Mouse (Mus musculus) forebrain, embryonic 10.5 days (tissue): ENCODE results near the gene Crkl. TPM values are rescaled to one million over a fixed set of nuclear protein-coding genes. Genes with fewer than 3 reads are reported as not detected.

ENCODE experiments used
- DNase-seq: peaks from one replicate; pipeline ENCODE4 v3.0.0-alpha.2; 2017; ENCODE audit warnings: low spot score; ENCODE audit errors: extremely low spot score
- H3K27ac ChIP-seq: fragments of 300-500 bp; sonication (generic); 2 replicates; pipeline ENCODE4 v1.5.1; 2016; ENCODE audit warnings: mild to moderate bottlenecking
- H3K27me3 ChIP-seq: fragments of 300-500 bp; sonication (generic); 2 replicates; pipeline ENCODE4 v1.6.1; 2016; ENCODE audit warnings: mild to moderate bottlenecking; ENCODE audit not compliant: poor library complexity, severe bottlenecking
- H3K36me3 ChIP-seq: fragments of 300-500 bp; sonication (generic); replicated peaks from 2 replicates; pipeline ENCODE4 v1.6.1; 2016; ENCODE audit warnings: mild to moderate bottlenecking, moderate library complexity
- H3K4me1 ChIP-seq: fragments of 300-500 bp; sonication (generic); 2 replicates; pipeline ENCODE4 v1.6.1; 2016
- H3K4me3 ChIP-seq: fragments of 300-500 bp; sonication (generic); 2 replicates; pipeline ENCODE4 v1.5.1; 2016; ENCODE audit warnings: mild to moderate bottlenecking, moderate library complexity
- H3K9me3 ChIP-seq: fragments of 300-500 bp; sonication (generic); 2 replicates; pipeline ENCODE4 v1.6.1; 2016; ENCODE audit warnings: mild to moderate bottlenecking, moderate library complexity
- WGBS: fragments of 180-500 bp; shearing (Covaris S2); methylation state at CpG from one replicate; pipeline ENCODE4 v1.1.7; 2016; 5-methylcytosine and 5-hydroxymethylcytosine counted together
- polyA plus RNA-seq: library from polyadenylated mRNA; unstranded; fragments of >200 nt; fragmentation: Nextera tagmentation; extraction: Ambion mirVana; gene quantifications from 2 replicates; pipeline ENCODE4 v1.2.1, GENCODE M21; 2016

Crkl gene
- 72.9 and 73.4 TPM in 2 replicates for polyA plus RNA-seq

DNA sequence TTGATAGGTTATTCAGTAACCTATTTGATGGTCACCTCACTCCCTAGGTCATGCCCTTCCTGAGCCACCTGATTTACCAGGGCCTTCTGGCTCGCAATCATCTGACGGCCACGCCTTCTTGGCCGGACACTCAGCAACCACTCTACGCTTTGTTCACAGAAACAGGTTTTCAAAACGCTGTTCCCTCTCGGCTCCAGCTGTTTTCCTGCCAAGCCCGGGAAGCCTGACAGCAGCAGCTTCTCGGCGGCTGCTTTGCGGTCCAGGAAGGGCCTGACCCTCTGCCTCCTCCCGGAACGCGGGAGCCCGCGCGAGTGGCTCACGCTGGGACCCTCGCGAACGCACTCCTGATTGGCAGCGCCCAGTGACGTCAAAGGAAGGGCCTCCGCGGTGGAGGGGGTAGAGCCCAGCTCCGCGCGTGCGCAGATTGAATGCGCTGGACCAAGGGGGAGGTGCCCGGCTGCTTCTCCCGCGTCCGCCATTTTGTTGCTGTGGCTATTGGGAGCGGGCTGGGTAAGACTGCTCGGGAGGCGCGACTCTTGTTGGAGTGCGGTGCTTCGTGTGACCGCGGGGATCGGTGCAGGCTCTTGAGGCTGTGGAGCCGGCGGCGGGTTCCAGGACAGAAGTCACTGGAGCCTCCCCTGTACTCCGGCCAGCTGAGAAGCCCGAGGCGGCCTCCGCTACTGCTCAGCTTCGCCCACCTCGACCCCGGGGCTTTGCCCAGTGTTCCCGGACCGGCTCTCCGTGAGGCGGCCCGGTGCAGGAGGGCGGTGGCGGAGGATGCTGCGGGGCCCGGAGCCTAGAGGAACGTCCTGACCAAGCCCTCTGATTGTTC lies at the start of gene Crkl:
Gene Crkl, plus strand, starts transcription at position 447 of the 832 bp plus-strand sequence.
- Histone ChIP-seq H3K4me3 (peak within 1 kb of the TSS; percentile 99), H3K27me3 (no peaks in the 10 kb centered on the region), H3K9me3 (0 out of 2 replicates have a peak, but pooled peaks cover 2% of the 10 kb centered on the region), H3K27ac (peak within 1 kb of the TSS; percentile 98), H3K4me1 (peaks cover 32% of the 10 kb centered on the region), H3K36me3 (peaks cover 25% of the 10 kb centered on the region)
- WGBS: under 1% methylated on average over 63 of the region's 63 CpGs
- peak; percentile 99 for DNase-seq

DNA sequence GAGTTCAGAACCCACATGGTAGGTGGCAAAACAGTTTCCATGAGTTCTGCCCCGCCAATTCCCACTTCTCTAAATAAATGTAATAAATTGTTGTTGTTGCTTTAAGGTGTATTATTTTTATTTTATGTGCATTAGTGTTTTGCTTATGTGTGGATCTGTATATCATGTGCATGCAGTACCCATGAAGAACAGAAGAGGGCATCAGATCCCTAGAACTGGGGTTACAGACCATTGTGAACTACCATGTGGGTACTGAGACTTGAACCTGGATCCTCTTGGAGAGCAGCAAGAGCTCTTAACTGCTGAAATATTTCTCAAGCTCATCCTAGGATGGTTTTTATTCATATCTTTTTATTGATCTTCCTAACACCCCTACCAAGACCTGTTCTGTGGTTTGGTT lies 48.9 kb upstream of the Crkl start:
- no peaks in the 10 kb centered on the region for H3K9me3 ChIP-seq
- H3K27me3 ChIP-seq: no peaks in the 10 kb centered on the region
- peaks cover 28% of the 10 kb centered on the region for H3K4me1 ChIP-seq
- no peak overlapping the region for H3K4me3 ChIP-seq
- WGBS: 75% methylated on average over 1 of the region's 1 CpGs
- H3K36me3 ChIP-seq: 0 out of 2 replicates have a peak, but pooled peaks cover 6% of the 10 kb centered on the region
- no peak overlapping the region for H3K27ac ChIP-seq
- no peak for DNase-seq

DNA sequence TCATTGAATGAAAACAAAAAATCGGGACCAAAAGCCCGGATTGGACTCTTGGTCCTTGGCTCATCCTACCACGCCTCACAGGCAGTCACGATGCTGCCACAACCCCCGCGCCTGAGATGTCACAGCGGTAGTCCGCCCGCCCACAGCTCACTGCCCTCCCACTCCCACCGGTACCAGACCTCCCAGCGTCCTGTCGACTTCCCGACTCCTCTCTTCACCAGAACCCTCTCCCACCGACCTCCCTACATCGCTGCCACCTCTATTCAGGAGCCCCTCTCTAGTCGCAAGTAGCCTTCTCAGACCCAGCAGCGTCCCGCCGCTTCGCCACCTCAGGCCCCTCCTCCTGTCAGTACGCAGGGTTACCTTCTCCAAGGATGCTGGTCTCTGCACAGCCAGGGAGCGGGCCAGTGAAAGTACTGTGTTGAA lies 46.5 kb upstream of the Crkl start:
- peaks cover 28% of the 10 kb centered on the region for H3K4me1 ChIP-seq
- H3K4me3 ChIP-seq: peak overlapping the region; percentile 85
- H3K27ac ChIP-seq: peak overlapping the region; percentile 90
- no peaks in the 10 kb centered on the region for H3K9me3 ChIP-seq
- H3K36me3 ChIP-seq: 0 out of 2 replicates have a peak, but pooled peaks cover 6% of the 10 kb centered on the region
- under 1% methylated on average over 22 of the region's 22 CpGs for WGBS
- DNase-seq: no peak
- H3K27me3 ChIP-seq: no peaks in the 10 kb centered on the region

DNA sequence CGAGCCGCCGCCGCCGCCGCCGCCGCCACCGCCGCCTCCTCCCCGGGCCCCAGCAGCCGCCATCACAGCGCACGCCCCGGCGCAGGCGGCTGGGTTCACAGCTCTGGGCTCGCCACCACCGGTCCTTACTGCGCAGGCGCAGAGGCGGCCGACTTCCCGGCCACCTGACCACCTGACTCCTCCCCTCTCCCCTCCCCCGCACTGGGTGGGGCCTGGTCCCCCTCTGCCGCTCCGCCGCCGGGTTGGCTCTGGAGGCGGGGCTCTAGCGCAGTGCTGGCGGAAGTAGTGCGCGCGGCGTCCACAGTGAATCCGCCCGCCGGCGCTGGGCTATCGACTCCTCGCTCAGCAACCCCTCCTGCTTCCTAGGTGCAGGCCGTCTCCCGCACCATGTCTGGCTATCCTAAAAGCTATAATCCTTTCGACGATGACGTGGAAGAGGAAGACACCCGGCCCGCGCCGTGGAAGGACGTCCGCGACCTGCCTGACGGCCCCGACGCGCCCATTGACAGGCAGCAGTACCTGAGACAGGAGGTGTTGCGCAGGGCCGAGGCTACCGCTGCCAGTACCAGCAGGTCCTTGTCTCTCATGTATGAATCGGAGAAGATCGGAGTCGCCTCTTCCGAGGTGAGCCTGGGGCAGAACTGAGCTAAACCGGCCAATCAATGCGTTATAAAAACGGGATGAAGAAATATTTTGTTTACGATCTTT lies 45.9 kb upstream of the Crkl start, which contains the start of the genes Snap29 and Pi4ka:
Gene Snap29, plus strand, starts transcription at position 251 of the 708 bp plus-strand sequence.
Gene Pi4ka, minus strand, starts transcription at position 579 of the 708 bp plus-strand sequence.
- H3K4me1 ChIP-seq: peaks cover 28% of the 10 kb centered on the region
- DNase-seq: peak; percentile 99
- H3K9me3 ChIP-seq: no peaks in the 10 kb centered on the region
- peak within 1 kb of the TSS; percentile 85 for H3K4me3 ChIP-seq
- H3K27ac ChIP-seq: peak within 1 kb of the TSS; percentile 90
- H3K36me3 ChIP-seq: 0 out of 2 replicates have a peak, but pooled peaks cover 6% of the 10 kb centered on the region
- no peaks in the 10 kb centered on the region for H3K27me3 ChIP-seq
- WGBS: under 1% methylated on average over 69 of the region's 69 CpGs

DNA sequence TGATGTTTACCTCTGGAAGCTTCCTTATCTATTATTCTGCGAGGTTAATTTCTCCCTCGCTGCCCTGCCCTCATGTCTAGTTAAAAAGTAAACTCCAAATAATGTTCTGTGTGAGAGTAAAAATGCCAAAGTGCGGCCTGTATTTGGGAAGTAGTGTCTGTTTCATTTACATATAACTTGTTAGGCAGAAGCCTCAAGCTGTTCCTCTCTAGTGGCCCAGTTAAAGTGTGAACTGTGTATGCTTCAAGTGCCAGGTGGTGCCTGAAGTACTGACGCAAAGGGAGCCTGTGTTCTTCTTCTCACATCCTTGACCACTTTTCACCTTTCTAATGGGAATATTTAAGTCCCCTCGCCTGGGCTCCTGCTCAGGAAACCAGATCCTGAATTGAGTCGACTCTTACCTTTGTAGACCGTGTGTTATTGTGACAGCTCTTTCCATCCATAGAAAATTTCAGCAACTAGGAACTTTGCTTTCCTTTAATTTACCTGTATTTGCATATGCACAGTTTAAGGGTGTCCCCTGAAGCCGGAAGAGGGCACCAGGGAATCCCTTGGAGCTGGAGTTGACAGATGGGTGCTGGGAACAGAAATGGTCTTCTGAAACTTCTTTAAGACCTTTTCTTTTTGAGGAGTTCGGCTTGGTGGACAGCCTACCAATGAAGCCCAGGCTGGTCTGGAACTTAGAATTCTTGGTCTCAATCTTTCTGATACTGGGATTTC lies 45.1 kb upstream of the Crkl start:
- H3K4me1 ChIP-seq: peaks cover 28% of the 10 kb centered on the region
- H3K36me3 ChIP-seq: 0 out of 2 replicates have a peak, but pooled peaks cover 6% of the 10 kb centered on the region
- 47% methylated on average over 9 of the region's 9 CpGs for WGBS
- H3K4me3 ChIP-seq: peak overlapping the region; percentile 85
- no peak for DNase-seq
- no peaks in the 10 kb centered on the region for H3K9me3 ChIP-seq
- no peak overlapping the region for H3K27ac ChIP-seq
- no peaks in the 10 kb centered on the region for H3K27me3 ChIP-seq

DNA sequence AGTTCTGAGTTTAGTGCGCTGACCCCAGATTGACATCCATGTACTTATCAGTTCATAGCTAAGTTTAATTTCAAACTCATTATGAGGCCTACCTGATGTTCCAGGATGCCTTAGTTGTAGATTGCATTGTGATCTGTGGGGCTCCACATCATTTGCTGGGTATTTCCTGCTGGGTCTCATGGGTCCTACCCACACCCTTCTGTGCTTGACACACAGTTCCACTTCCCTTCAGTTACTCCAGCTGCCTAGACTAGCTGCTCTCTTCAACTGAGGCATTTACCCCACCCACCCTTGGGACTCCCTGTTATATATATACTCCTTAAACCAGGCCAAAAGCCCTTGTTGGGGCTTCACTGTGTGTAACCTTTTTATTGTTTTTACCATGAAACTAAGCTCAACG lies 42.7 kb upstream of the Crkl start:
- no peak overlapping the region for H3K27ac ChIP-seq
- 93% methylated on average over 2 of the region's 2 CpGs for WGBS

DNA sequence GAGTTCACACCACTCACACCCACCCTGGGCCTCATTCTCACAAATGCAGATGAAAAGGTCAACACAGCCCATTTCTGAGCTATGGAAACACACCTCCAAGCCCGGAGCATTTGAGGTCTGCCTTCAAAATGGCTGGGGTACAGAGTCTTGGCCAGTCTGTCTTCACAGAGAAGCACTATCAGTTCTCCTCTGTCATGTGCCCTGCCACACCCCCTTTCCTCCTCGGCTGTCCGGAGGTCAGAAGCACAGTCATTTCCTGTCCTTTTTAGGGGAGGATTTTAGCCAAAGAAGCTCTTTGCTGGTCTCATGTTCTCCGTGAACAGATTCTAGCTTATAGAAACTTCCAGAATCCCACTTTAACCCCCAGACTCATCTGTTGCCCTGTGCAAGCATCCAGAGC lies 41.6 kb upstream of the Crkl start:
- peaks cover 17% of the 10 kb centered on the region for H3K4me1 ChIP-seq
- 67% methylated on average over 4 of the region's 4 CpGs for WGBS
- H3K9me3 ChIP-seq: no peaks in the 10 kb centered on the region
- H3K27me3 ChIP-seq: no peaks in the 10 kb centered on the region
- H3K4me3 ChIP-seq: no peak overlapping the region
- H3K27ac ChIP-seq: no peak overlapping the region
- no peaks in the 10 kb centered on the region for H3K36me3 ChIP-seq
- DNase-seq: no peak

More for the DNA sequence above, 42.7 kb upstream of the Crkl start:
- Histone ChIP-seq H3K9me3 (no peaks in the 10 kb centered on the region), H3K4me3 (no peak overlapping the region), H3K36me3 (no peaks in the 10 kb centered on the region), H3K4me1 (peaks cover 28% of the 10 kb centered on the region), H3K27me3 (no peaks in the 10 kb centered on the region)
- DNase-seq: no peak

DNA sequence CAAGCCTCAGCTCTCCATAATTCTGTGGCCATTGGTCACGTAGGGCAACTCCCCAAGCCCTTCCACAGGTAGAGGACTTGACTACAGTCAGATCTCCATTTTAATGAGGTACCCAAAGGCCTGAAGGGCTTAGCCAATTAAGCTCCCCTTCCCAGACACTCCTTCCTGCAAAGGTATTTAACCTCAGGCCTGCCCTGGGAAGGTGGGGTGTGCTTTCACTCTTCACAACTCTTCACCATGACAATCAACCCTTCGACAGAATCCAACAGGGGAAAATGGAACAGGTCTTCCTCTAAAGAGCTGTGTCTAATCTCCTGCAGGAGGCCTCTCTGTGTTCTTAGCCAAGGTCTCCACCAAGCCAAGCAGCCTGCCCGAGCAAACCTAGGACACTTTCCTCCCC lies 28.8 kb upstream of the Crkl start:
- Histone ChIP-seq H3K4me1 (no peaks in the 10 kb centered on the region), H3K9me3 (no peaks in the 10 kb centered on the region), H3K27me3 (no peaks in the 10 kb centered on the region), H3K4me3 (no peak overlapping the region), H3K27ac (no peak overlapping the region), H3K36me3 (peaks cover 46% of the 10 kb centered on the region)
- 72% methylated on average over 3 of the region's 3 CpGs for WGBS
- DNase-seq: no peak

DNA sequence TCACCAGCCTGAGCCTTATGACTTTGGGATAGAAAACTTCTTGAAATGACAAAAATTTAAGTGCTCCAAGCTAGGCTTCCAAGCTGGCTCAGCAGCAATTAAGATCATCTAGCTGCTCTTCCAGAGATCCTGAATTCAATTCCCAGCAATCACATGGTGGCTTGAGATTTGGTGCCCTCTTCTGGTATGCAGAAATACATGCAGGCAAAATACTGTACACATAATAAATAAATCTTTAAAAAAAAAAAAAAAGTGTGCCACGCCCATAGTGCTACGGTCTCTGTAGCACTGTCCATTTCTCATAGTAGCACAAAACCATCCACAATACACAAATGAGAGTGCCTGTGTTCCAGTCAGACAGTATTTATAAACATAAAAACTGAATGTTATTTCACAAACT lies 19.2 kb upstream of the Crkl start:
- no peak for DNase-seq
- H3K9me3 ChIP-seq: no peaks in the 10 kb centered on the region
- no peak overlapping the region for H3K4me3 ChIP-seq
- H3K27ac ChIP-seq: no peak overlapping the region
- no peaks in the 10 kb centered on the region for H3K4me1 ChIP-seq
- peaks cover 11% of the 10 kb centered on the region for H3K36me3 ChIP-seq
- WGBS: 87% methylated on average over 2 of the region's 2 CpGs
- no peaks in the 10 kb centered on the region for H3K27me3 ChIP-seq

DNA sequence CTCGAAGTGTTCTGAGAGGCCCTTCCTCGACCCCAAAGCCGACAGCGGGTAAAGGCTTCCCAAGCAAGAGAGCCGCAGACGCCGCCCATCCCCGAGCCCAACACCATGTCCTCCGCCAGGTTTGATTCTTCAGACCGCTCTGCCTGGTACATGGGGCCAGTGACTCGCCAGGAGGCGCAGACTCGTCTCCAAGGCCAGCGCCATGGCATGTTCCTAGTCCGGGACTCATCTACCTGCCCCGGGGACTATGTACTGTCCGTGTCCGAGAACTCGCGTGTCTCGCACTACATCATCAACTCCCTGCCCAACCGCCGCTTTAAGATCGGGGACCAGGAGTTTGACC lies 557 bp downstream of the Crkl start:
- peak overlapping the region; percentile 98 for H3K27ac ChIP-seq
- peaks cover 2% of the 10 kb centered on the region; the same call in 1 of the 2 replicates for H3K9me3 ChIP-seq
- H3K4me3 ChIP-seq: peak overlapping the region; percentile 99
- DNase-seq: no peak
- no peaks in the 10 kb centered on the region for H3K27me3 ChIP-seq
- WGBS: under 1% methylated on average over 24 of the region's 24 CpGs
- H3K4me1 ChIP-seq: peaks cover 32% of the 10 kb centered on the region
- H3K36me3 ChIP-seq: peaks cover 31% of the 10 kb centered on the region

DNA sequence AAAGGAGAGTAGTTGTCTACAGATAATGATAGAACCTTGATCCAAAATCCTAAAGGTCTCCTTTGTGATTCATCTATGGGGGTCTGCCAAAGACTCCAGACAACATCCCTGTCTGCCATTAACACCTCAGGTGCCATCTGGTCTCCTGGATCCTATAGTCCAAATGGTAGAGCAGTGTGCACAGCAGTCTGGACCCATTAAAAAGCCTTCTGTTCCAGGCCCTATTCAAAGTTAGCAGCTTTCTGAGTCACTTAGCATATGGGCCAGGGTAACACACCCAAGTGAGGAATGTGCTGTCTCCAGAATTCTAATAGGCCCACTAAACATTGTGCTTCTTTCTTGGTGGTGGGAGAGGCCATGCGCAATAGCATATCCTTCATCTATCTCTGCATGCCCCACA lies 5.1 kb downstream of the Crkl start:
- Histone ChIP-seq H3K4me1 (peaks cover 24% of the 10 kb centered on the region), H3K9me3 (peaks cover 2% of the 10 kb centered on the region; the same call in 1 of the 2 replicates), H3K27ac (no peak overlapping the region), H3K36me3 (peaks cover 77% of the 10 kb centered on the region), H3K27me3 (no peaks in the 10 kb centered on the region), H3K4me3 (no peak overlapping the region)
- WGBS: 98% methylated on average over 1 of the region's 1 CpGs
- no peak for DNase-seq

DNA sequence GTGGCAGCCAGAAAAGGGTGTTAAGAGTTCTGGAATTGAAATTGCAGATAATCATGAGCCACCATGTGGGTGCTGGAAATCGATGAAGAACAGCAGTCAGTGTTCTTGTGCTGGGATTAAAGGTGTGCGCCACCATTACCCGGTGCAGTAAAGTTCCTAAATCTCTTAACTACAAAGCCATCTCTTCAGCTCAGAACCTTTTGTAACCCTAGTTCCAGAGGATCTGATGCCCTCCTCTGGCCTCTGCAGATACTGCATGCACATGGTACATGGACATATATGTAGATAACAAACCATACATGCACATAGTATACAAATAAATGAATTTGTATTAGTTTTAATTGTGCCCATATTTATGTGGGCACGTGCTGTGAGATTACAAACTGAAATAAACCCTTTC lies 8.5 kb downstream of the Crkl start:
- Histone ChIP-seq H3K27me3 (no peaks in the 10 kb centered on the region), H3K9me3 (peaks cover 2% of the 10 kb centered on the region; the same call in 1 of the 2 replicates), H3K36me3 (peaks cover 92% of the 10 kb centered on the region), H3K4me1 (peaks cover 4% of the 10 kb centered on the region), H3K4me3 (no peak overlapping the region), H3K27ac (no peak overlapping the region)
- no peak for DNase-seq
- 92% methylated on average over 4 of the region's 4 CpGs for WGBS
